Mouse (Mus musculus): Measurements from ENCODE around the gene Yif1a. TPM values are rescaled to one million over a fixed set of nuclear protein-coding genes. Genes with fewer than 3 reads are reported as not detected.

Yif1a gene
- total RNA-seq, 2 experiments from 2014 or later, result 8.5 to 33.4 TPM

DNA sequence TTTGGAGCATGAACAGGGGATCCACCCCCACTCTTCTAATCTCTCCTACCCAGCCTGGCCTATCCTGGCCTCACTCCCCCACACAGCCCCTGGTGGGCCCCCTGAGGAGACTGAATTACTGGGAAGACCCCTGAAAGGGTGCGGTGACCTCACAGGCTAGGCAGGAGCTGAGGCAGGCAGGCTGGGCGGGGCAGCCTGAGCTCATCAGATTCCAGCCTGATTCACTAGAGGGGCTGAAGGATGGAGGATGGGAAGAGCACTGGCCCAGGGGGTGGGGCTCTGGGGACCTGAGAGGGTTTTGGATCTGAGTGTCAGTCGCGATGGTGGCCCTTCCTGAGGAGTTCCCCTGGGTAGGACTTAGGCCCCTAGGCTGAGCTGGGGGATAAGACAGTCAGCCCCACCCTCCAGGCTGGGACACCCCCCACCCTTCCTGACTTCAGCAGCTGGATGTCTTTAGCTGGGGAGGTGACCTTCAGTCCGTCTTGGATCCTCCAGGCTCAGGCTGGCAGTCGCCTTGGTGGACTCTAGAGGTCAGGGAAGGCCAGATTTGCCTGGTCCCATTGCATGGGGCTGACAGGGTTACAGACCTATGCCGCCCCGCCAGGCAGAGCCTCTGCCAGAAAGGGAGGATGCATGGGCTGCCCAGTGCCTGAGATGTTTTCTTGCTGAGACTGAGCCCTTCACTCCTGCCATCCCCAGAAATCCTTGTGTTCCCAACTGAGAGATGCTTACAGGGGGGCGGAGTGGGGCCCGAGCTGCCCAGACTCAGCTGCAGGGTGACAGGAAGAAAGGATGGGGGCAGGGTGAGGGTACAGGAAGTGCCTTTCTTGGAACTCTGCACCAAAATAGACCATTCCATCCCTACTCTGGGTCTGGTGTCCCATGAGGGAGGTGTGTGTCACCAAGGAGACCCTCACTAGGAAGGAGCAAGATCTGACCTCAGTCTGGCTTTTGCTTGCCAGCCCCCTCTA is 29.3 kb upstream of the Yif1a start:
- ATAC-seq (ENCODE audit: poor library complexity, severe bottlenecking), result no peak

DNA sequence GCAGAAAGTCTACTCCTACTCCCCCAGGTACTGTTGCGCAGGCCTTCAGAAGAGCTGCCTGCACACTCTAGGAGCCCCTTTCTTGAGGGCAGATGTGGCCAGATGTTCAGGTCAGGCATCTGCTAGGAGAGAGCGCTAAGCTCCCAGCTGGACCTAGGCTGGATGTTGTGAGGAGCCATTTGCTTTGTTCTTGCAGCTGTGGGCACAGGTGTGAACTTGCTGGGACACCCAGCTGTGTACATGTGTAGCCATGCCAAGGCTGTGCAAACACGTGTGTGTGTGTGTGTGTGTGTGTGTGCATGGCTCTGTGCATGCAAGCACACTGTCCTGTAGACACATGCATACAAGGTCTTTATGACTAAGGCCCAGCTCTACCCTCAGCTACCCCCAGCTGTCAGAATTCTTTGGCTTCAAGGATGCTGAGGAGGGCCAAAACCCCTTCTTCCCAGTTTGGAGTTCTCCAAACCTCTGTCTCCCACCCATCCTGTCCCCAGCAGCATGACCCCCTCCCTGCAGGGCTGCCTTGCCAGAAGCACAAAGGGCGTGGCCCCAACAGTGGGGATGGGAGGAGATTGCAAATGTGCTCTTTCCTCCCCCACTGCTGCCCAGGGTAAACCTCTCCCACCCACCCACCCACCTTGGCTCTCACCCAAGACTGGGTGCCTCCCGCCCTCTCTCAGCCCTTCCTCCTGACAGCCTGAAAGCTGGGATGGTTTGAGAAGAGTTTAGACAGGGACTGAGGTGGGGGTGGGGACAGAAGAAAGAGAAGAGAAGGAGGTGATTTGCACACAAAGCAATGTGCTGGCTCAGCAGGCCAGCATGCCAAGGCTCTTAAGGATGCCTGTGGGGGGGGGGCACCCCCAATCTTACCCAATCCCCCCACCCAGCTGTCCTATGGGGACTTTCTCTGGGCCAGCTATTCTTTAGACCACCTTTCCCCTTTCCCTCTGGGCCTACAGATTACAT is 27.7 kb upstream of the Yif1a start:
- no peak for ATAC-seq (ENCODE audit: poor library complexity, severe bottlenecking)

DNA sequence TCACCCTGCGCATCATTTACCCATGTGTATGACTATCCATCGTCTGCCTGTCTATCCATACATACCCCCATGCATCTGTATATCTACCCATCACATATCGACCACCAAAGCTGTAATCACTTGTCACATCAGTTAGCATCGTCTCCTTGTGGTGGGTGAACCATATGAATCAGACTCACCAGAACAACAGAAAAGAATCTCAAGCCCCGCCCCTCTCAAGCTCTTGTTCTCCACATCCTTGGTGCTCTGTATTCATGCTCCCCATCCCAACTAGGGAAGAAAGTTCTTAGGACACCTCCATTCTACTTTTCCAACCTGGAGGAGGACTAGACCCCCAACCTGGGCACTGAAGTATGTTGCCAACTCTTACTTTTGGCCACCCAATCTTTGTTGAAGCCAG is 26.3 kb upstream of the Yif1a start:
- no peak for ATAC-seq (ENCODE audit: poor library complexity, severe bottlenecking)

DNA sequence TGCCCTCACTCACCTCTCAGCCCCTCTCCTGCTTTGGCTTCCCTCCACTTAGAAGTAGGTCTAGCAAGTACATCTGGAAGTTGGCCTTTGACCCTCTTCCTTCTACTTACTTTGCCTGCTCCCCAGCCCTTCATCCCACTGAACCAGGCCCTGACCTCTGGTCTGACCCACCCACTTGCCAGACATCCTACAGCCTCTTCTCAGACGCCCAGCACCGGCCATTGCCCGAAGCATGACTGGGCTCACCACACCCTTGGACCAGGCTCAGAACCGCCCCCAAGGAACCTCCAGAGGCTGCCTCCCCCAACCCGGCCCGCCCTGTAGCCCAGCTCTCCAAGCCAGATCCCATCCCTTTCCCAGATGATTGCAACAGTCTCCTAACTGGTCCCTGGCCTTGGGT is 25.9 kb upstream of the Yif1a start:
- no peak for ATAC-seq (ENCODE audit: poor library complexity, severe bottlenecking)

DNA sequence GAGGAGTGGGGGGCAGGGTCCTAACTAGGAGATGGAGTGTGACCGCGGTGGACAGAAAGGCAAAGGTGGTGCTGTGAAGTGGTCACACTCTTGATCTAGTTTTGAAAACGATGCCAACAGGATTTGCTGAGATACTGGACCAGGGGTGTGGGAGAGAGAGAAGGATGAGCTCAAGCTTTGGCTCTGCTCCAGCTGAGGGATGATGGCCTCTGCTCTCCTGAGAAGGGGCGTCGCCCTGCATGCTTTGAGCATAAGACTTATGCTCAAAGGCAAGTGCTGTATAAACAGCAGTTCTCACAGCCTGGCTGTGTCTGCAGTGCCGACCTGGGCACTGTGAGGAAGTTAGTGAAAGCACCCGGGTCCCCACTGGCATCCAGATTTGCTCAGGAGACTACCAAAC is 23.2 kb upstream of the Yif1a start:
- no peak for ATAC-seq (ENCODE audit: poor library complexity, severe bottlenecking)

DNA sequence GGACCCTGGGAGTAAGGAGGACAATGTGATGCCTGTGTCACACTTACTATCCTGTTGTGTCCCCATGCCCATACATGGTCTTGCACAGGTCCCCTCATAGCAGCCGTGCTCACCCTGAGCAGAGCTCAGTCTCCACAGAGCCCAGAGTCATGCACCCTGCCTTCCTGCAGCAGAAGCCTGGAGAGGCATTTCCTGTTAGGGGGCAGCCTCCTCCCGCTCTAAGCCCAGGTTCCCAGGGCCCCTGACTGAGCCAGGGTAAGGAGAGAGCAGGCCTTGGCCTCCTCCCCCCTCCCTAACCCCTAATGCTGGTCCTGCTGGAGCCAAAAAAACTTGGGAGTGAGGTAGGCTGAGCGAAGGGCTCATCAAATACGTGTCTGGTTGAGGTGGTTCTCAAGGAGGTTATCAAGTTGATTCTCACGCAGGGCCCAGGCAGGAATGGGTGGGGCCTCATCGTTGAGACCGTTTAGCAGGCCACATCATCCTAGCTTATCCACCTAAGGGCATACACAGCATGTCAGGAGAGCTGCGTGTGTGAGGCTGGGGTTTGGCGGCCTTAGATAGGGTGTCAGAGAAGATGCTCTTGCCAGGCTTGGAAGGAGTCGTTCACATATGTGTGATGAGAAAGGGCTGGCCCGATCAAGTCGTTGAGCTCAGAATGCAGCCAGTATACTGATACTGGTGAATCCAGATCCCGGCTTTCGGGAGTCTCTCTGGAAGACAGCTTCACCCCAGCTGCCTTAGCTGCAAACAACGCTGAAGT is 21.1 kb upstream of the Yif1a start:
- ATAC-seq (ENCODE audit: poor library complexity, severe bottlenecking), result 0 out of 2 replicates have a peak, but pooled peaks have one; percentile 20

DNA sequence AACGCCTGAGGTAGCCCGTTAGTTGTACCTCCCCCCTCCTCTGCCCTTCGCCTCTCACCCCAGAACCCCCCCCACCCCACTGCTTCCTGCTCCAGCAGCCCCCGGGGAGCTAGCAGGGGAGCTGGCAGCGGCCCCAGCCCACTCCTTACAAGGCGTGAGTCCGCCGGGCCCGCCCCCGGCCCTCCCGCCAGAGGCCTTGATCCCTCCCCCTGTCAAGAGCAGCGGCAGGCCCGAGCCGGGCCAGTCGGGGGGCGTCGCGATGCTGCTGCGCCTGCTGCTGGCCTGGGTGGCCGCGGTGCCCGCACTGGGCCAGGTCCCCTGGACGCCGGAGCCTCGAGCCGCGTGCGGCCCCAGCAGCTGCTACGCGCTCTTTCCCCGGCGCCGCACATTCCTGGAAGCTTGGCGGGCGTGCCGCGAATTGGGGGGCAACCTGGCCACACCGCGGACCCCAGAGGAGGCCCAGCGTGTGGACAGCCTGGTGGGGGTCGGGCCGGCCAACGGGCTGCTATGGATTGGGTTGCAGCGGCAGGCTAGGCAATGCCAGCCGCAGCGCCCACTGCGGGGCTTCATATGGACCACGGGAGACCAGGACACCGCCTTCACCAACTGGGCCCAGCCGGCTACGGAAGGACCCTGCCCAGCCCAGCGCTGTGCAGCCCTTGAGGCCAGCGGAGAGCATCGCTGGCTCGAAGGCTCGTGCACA is 20.3 kb upstream of the Yif1a start, which contains the start of gene Cd248:
Cd248 (plus strand) TSS at position 212 of the 703 bp plus-strand sequence.
- ATAC-seq (ENCODE audit: poor library complexity, severe bottlenecking), result no peak

DNA sequence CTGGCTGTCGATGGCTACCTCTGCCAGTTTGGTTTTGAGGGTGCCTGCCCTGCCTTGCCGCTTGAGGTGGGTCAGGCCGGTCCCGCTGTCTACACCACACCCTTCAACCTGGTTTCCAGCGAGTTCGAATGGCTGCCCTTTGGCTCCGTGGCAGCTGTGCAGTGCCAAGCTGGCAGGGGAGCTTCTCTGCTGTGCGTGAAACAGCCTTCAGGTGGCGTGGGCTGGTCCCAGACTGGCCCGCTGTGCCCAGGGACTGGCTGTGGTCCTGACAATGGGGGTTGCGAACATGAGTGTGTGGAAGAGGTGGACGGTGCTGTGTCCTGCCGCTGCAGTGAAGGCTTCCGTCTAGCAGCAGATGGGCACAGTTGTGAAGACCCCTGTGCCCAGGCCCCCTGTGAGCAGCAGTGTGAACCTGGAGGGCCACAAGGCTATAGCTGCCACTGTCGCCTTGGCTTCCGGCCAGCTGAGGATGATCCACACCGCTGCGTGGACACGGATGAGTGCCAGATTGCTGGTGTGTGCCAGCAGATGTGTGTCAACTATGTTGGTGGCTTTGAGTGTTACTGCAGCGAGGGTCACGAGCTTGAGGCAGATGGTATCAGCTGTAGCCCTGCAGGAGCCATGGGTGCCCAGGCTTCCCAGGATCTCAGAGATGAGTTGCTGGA is 19.6 kb upstream of the Yif1a start:
- no peak for ATAC-seq (ENCODE audit: poor library complexity, severe bottlenecking)

DNA sequence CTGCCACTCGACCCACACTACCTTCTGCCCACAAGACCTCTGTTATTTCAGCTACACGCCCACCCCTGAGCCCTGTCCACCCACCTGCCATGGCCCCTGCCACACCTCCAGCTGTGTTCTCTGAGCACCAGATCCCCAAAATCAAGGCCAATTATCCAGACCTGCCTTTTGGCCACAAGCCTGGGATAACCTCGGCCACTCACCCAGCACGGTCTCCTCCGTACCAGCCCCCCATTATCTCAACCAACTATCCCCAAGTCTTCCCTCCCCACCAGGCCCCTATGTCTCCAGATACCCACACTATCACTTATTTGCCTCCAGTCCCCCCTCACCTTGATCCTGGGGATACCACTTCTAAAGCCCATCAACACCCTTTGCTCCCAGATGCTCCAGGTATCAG is 18.9 kb upstream of the Yif1a start:
- ATAC-seq (ENCODE audit: poor library complexity, severe bottlenecking), result no peak

DNA sequence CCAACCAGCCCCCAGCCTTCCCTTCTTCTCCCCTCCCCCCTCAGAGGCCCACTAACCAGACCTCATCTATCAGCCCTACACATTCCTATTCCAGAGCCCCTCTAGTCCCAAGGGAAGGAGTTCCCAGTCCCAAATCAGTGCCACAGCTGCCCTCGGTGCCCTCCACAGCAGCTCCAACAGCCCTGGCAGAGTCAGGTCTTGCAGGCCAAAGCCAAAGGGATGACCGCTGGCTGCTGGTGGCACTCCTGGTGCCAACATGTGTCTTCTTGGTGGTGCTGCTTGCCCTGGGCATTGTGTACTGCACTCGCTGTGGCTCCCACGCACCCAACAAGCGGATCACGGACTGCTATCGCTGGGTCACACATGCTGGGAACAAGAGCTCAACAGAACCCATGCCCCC is 18.4 kb upstream of the Yif1a start:
- ATAC-seq (ENCODE audit: poor library complexity, severe bottlenecking), result no peak

DNA sequence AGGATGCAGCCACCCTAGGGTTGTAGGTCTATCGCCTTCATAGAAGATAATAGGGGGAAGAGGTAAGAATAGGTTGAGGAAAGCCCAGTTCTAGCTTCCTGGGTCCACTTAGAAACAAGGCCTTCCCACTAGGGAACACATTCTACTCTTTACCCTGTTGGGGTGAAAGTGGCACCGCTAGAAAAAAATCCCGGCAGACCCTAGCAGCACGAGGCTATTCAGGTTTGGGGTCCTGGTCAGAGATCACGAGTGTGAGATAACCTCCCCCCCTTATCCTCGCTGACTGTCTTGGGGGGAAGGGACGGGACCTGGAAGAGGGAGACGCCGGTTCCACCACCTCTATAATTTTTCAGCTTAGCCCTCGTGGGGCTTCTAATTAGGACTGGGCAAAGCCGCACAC is 17.3 kb upstream of the Yif1a start:
- no peak for ATAC-seq (ENCODE audit: poor library complexity, severe bottlenecking)

DNA sequence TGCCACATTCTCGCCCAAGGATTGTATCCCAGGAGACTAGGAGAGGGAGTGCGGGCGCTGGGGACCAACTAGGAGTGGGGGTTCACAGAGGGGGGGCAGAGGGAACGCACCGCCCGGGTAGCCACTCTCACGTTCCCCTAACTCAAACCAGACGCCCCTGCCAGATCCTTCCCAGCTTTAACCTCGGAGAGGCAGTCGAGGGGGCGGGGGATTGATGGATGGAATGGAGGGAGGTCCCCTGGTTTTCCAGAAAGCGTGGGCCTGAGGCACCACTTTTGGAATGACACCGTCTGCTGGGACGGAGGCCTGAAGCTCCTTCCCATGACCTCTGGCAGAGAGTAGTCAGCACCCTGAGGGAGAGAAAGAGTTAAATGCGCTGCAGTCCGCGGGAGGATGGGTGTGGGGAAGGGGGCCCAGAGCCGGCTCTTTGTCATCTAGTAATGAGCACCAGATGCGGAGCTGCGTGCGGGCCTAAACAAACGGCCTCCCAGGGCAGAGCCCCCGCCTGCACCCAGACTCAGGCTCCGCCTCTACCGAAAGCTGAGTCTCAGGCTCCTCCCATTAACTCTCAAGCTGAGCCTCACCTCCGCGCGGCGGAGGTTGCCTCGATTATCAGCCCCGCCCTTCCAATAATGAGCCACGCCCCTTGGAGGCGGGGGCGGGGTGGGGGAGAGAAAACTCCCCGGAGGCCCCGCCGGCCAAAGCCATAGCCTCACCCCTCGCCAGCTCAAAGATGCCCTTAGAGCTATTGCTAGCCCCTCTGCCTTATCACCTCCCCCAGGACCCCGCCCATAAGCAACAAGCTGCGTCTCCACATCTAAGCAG is 16.6 kb upstream of the Yif1a start:
- ATAC-seq (ENCODE audit: poor library complexity, severe bottlenecking), result peak; percentile 80

DNA sequence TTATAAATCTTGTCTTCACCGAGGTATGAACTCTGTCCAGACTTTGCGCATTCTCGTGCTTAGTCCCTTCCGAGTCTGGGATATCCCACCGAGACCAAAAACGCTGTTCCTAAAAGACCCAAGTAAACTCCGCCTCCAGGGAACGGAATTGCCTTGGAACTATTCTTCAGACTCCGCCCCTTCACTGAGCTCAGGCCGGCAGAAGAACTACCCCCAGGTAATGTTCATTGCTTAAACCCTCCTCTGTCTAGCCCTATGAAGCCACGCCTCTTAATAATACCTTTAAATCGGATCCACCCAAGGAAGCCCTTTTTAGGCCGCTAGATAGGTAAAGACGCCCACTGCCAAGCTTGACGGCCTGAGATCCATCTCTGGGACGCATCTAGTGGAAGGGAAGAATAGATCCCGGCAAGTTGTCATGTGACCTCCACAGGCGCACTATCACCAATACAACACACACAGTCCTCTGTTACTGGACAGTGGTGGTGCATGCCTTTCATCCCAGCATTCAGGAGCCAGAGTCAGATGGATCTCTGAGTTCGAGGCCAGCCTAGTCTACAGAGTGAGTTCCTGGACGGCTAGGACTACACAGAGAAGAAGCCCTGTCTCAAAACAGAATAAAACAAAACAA is 15.8 kb upstream of the Yif1a start:
- ATAC-seq (ENCODE audit: poor library complexity, severe bottlenecking), result 0 out of 2 replicates have a peak, but pooled peaks have one; percentile 11

DNA sequence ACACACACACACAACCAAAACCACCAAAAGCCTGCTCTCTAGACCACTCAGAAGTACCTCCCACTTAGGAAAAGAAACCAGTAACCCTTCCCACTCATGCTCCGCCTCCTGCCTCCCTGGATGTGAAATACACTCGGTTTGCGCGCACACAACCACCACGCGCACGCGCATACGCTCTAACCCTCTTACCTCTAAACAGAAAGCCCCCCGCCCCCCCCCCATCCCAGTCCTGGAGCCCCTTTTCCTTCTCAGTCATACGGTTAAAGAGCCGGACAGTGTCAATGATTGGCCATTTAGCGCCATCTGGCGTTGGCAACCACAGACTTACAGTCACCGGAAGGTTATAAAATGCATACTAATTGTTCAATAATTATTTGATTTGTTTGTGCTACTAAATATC is 15.3 kb upstream of the Yif1a start:
- ATAC-seq (ENCODE audit: poor library complexity, severe bottlenecking), result peak; percentile 50

DNA sequence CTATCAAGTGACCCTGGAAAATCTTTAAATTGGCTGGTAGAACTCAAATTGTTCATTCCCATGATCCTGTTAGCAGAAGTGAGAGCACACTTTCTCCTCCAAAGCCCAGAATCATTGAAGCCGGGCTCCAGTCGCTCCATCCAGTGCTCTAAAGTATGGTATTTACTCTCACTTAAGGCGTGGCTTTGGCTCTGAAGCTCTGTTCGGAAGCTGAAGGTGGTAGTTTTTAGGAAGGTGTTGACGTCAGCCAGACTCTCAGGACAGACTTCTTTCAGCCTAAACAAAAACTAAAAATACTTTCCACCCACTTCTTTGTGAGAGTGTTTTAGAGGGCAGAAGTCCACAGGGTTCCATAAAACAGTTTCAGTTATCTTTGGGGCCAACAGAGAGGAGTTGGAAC is 14.8 kb upstream of the Yif1a start:
- ATAC-seq (ENCODE audit: poor library complexity, severe bottlenecking), result no peak

DNA sequence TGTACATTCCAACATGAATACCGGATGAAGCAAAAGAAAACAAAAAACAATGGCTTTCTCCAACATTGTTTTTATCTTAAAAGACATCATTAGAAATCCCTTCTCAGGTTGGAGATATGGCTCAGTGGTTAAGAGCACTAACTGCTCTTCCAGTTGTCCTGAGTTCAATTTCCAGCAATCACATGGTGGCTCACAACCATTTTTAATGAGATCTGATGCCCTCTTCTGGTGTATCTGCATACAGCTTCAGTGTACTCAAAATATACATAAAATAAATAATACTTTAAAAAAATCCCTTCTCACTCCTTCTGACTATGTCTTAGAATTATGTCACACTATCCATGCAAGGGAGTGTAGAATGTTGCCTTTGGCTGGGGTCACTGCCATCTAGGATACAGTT is 9.1 kb upstream of the Yif1a start:
- no peak for ATAC-seq (ENCODE audit: poor library complexity, severe bottlenecking)

DNA sequence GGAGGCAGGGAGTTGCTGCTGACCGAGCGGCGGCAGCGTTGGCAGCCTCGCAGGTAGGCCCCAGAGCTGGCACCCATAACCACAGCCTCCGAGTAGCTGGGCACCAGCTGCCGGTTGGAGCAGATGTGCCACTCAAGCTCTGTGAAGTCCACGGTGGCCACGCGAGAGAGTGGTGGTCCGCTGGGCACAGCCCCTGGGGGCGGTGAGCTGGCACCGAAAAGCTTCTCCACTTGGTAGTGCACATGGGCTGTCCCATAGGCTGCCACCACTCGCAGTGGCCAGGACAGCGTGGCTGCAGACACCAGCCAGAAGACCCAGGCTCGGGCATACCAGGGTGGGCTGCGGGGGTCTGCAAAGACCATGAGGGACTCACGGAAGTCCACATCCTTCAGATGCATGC is 6.3 kb upstream of the Yif1a start:
- ATAC-seq (ENCODE audit: poor library complexity, severe bottlenecking), result no peak

DNA sequence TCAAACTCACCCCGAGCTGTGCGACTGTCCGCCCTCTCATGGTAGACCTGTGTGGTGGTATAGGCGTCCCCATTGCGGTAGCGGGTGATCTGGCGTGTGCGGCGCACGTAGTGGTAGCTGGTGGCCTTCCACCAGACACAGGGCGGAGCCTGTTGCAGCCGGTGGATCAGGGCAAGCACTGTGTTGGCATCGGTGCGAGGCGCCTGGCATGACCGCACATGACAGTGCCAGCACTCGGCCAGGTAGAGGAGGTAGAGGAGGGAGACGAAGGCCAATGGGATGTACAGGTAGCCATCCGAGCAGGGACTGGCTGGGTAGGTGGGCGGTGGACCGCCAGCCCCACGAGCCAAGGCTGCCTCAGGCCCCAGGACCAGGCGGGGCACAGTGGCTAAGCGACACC is 5.7 kb upstream of the Yif1a start:
- ATAC-seq (ENCODE audit: poor library complexity, severe bottlenecking), result no peak

All from megakaryocyte, adult 5-6 weeks (primary cell).